In the genomic region with DNA sequence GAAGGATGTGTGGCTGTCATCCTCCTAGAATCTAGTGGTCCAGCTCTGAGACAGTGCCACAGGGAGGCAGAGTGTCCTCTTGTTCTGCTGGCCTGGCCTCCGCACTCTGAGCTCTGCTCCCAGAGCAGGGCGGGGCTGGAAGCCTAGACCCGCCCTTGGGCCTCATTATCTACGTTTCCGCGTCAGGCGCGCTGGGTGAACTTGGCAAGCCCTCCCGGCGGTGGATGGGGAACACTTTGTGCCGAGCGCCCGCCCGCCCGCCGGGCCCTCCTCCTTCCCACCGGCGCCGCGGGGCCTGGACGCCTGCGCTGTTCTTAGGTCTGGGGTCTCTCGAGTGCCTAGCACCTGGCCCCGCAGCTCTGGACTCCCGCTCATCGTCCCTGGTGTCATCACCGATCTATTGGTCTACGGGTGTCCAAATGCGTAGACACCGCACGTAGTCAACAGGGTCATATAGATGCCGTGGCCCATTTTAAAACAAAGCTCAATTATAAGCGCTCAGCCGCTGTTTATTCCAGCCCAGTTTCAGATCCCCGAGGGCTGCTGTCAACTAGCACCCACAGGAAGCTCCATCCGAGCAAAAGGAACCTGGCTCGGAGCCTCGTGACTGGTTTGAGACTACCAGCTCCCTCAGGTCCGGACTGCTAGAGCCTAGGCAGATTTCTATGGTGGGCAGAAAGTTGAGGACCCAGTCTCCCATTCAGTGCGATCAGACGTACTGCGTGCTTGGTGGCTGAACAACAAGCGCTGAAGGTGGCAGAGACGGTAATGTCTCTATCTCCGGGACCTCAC, we compare ENCODE assay signal across 8 mouse cellular contexts. TPM values are rescaled to one million over a fixed set of nuclear protein-coding genes. Genes with fewer than 3 reads are reported as not detected.
DNase-seq lines count a peak whose midpoint lies in the region; ATAC-seq lines count a peak whose summit lies in the region.

No protein-coding gene starts in this region.

- H3K9me3 ChIP-seq in forebrain, embryonic 11.5 days (ENCODE audit: control insufficient read depth, low read length) = no peaks in the 10 kb centered on the region
- no peaks in the 10 kb centered on the region for H3K9me3 ChIP-seq in heart, embryonic 15.5 days (replicated peaks)
- no peaks in the 10 kb centered on the region for H3K9me3 ChIP-seq in liver, embryonic 11.5 days (ENCODE audit: control insufficient read depth, low read length)

- H3K27me3 ChIP-seq in forebrain, embryonic 11.5 days (ENCODE audit: control insufficient read depth, insufficient read depth, low read length) = peaks cover 37% of the 10 kb centered on the region
- peaks cover 13% of the 10 kb centered on the region for H3K27me3 ChIP-seq in heart, embryonic 15.5 days
- H3K27me3 ChIP-seq in liver, embryonic 11.5 days (replicated peaks; ENCODE audit: control insufficient read depth, insufficient read depth, low read length) = peaks cover 56% of the 10 kb centered on the region

- H3K36me3 ChIP-seq in forebrain, embryonic 11.5 days (ENCODE audit: control insufficient read depth, insufficient read depth, low read length) = no peaks in the 10 kb centered on the region
- no peaks in the 10 kb centered on the region for H3K36me3 ChIP-seq in heart, embryonic 15.5 days
- no peaks in the 10 kb centered on the region for H3K36me3 ChIP-seq in liver, embryonic 11.5 days (ENCODE audit: control insufficient read depth, insufficient read depth, low read length)

- peak overlapping the region; percentile 52 for H3K9ac ChIP-seq in forebrain, embryonic 11.5 days (ENCODE audit: low read length)
- peak overlapping the region; percentile 61 for H3K9ac ChIP-seq in heart, embryonic 15.5 days
- H3K9ac ChIP-seq in liver, embryonic 11.5 days (ENCODE audit: low read depth, low read length) = peak overlapping the region; percentile 41

- H3K27ac ChIP-seq in forebrain, embryonic 11.5 days (ENCODE audit: low read depth, low read length) = no peak overlapping the region
- H3K27ac ChIP-seq in heart, embryonic 15.5 days = peak overlapping the region; percentile 80
- H3K27ac ChIP-seq in liver, embryonic 11.5 days (ENCODE audit: low read depth, low read length) = no peak overlapping the region

- H3K4me1 ChIP-seq in forebrain, embryonic 11.5 days (replicated peaks; ENCODE audit: control insufficient read depth, insufficient read depth, low read length) = peaks cover 21% of the 10 kb centered on the region
- peaks cover 30% of the 10 kb centered on the region for H3K4me1 ChIP-seq in heart, embryonic 15.5 days (replicated peaks)
- H3K4me1 ChIP-seq in liver, embryonic 11.5 days (replicated peaks; ENCODE audit: control insufficient read depth, insufficient read depth, low read length) = peaks cover 10% of the 10 kb centered on the region

- peak overlapping the region; percentile 99 for H3K4me2 ChIP-seq in forebrain, embryonic 11.5 days (ENCODE audit: low read depth, low read length, severe bottlenecking)
- peak overlapping the region; percentile 96 for H3K4me2 ChIP-seq in heart, embryonic 15.5 days
- H3K4me2 ChIP-seq in liver, embryonic 11.5 days = peak overlapping the region; percentile 73

- ATAC-seq in forebrain, embryonic 11.5 days (replicated peaks; ENCODE audit: low FRiP score) = peak; percentile 84
- peak; percentile 87 for ATAC-seq in heart, embryonic 15.5 days (replicated peaks; ENCODE audit: insufficient number of reproducible peaks, insufficient read depth, low FRiP score, low read depth)
- ATAC-seq in liver, embryonic 11.5 days (replicated peaks; ENCODE audit: low FRiP score) = peak; percentile 90
- ATAC-seq in monocyte, adult 5-6 weeks (replicated peaks; ENCODE audit: insufficient number of reproducible peaks, low FRiP score, low TSS enrichment, poor library complexity, severe bottlenecking) = peak; percentile 49; the same call in 1 of the 2 replicates

- H3K4me3 ChIP-seq in forebrain, embryonic 11.5 days (ENCODE audit: low read depth, low read length) = peak overlapping the region; percentile 49
- peak overlapping the region; percentile 52 for H3K4me3 ChIP-seq in heart, embryonic 15.5 days
- peak overlapping the region; percentile 45 for H3K4me3 ChIP-seq in liver, embryonic 11.5 days (ENCODE audit: low read depth, low read length)

- DNase-seq in CD4-positive helper T cell, adult 2 months (ENCODE audit: low read depth, low spot score) = peak; percentile 65
- peak; percentile 68 for DNase-seq in c-Kit-positive CD71-negative TER-119-negative erythroid progenitor cells, embryonic 14.5 days (ENCODE audit: low read depth)
- DNase-seq in forebrain, embryonic 11.5 days (ENCODE audit: low spot score) = peak; percentile 83
- DNase-seq in kidney, postnatal 14 days = peak; percentile 92
- peak; percentile 75 for DNase-seq in liver, embryonic 11.5 days (ENCODE audit: low spot score)
- peak; percentile 67 to 76 for DNase-seq in spleen, postnatal 36 days (ENCODE audit: low spot score in 2 of 2)

- WGBS in forebrain, embryonic 11.5 days = under 1% methylated on average over 45 of the region's 45 CpGs
- WGBS in heart, embryonic 15.5 days = under 1% methylated on average over 45 of the region's 45 CpGs
- under 1% methylated on average over 45 of the region's 45 CpGs for WGBS in liver, embryonic 11.5 days

RNA-seq across cellular contexts. Expression of a gene that starts 3.6 kb away (rescaled TPM):
- polyA plus RNA-seq in forebrain, embryonic 11.5 days (2014; fragmentation: Nextera tagmentation; extraction: Ambion mirVana) = 1.6 and 1.9 TPM in 2 replicates
- 3.2 and 4.2 TPM in 2 replicates for polyA plus RNA-seq in heart, embryonic 15.5 days (2015; fragmentation: Nextera tagmentation; extraction: Ambion mirVana)
- polyA plus RNA-seq in liver, embryonic 11.5 days (2014; fragmentation: Nextera tagmentation; extraction: Ambion mirVana) = 0.25 and 0.55 TPM in 2 replicates
- total RNA-seq in monocyte, adult 5-6 weeks (2017) = not detected in 3 replicates

RNA-seq across cellular contexts. Expression of a gene that starts 19.9 kb away (rescaled TPM):
- 14.3 and 15.6 TPM in 2 replicates for polyA plus RNA-seq in forebrain, embryonic 11.5 days (2014; fragmentation: Nextera tagmentation; extraction: Ambion mirVana)
- 6.2 and 6.8 TPM in 2 replicates for polyA plus RNA-seq in heart, embryonic 15.5 days (2015; fragmentation: Nextera tagmentation; extraction: Ambion mirVana)
- polyA plus RNA-seq in liver, embryonic 11.5 days (2014; fragmentation: Nextera tagmentation; extraction: Ambion mirVana) = 17.0 and 17.7 TPM in 2 replicates
- 3.9 to 6.8 TPM (median 4.9 TPM) in 3 replicates for total RNA-seq in monocyte, adult 5-6 weeks (2017)
